12 mouse cellular contexts compared by ENCODE assay signal in the genomic region with DNA sequence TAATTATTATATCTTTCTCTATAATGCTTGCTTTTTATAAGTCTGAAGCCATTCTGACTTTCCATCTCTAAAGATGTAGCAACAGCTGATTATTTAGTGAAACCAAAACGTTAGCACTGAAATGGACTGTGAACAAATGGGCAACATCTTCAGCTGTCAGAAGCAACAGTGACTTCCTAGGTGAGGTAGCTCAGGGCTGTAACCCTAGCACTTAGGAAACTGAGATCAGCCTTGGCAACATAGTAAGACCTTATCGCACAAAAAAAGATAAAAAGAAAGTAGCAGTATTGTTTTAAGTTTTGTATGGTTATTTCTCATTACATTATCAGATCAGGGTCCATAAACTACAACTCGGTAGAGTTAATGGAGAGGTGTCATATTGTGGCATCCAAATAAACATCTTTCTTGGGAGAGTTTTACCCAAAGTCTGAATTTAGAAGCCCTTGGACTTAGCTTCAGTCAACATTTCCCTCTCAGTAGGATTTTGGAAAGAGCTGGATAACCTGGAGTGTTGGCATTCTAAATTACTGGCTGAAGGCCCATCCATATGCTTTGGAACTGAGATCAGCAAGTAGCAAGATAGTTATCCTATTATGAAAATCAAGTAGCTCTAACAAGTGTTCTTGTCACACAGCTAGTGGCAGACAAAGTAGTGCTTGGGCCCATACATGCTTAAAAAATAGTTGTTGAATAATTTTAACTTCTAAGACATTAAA. TPM values are rescaled to one million over a fixed set of nuclear protein-coding genes. Genes with fewer than 3 reads are reported as not detected.
"Had no signal": no experiment of that assay in that cellular context is flagged by ENCODE, and none has a peak within 500 bp of the region (broad histone marks: within the 10 kb centered on the region; RNA-seq: fewer than 3 reads in every experiment).

No protein-coding gene starts in this region.

- ATAC-seq: lung, postnatal 0 days had no signal

- DNase-seq: kidney, postnatal 10 days; kidney, postnatal 4 days; lung, adult 2 months; lung, postnatal 36 days; midbrain, embryonic 14.5 days; retina, postnatal 1 day; right cerebral cortex, postnatal 4 days; spleen, adult 18-20 months; thymus, postnatal 36 days had no signal

RNA-seq across cellular contexts. Expression of a gene that starts 45.3 kb away (rescaled TPM):
- total RNA-seq: monocyte, adult 5-6 weeks; neutrophil, adult 5-6 weeks had no signal
